Mouse (Mus musculus) embryo, embryonic 9.5 days (tissue): ENCODE data around the gene Foxq1.

Experiments used
- DNase-seq: peaks from one replicate; pipeline ENCODE4 v3.0.0-alpha.2; 2017; ENCODE audit errors: extremely low spot score

The Foxq1 gene

GRCm38 (mm10) chr13:31572806-31573508, 17.0 kb downstream of the Foxq1 start:
- no peak for DNase-seq

GRCm38 (mm10) chr13:31574627-31575026, 18.7 kb downstream of the Foxq1 start:
- DNase-seq = no peak

DNA sequence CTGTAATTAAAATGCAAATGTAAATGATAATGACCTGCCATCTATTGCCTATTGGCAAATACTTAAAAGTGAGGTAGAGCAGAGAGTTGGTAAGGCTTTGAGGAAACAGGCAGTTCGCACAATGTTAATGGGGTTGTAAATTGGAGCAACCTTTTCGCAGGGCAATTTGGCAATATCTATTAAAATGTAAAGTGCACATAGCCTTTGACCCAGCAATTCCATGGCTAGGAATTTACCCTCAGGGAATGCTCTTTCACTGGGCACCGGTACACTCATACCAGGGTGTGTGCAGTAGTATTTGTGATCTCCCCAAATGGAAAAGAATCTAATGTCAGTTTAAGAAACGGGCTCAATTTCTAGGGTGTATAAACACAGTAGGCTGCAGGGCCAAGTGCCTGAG, 20.8 kb downstream of the Foxq1 start:
- no peak for DNase-seq

- peak; percentile 20 for DNase-seq
Measured at GRCm38 (mm10) chr13:31577576-31577975, 21.6 kb downstream of the Foxq1 start.

GRCm38 (mm10) chr13:31578389-31578788, 22.5 kb downstream of the Foxq1 start:
- no peak for DNase-seq

- DNase-seq = no peak
Measured at GRCm38 (mm10) chr13:31579866-31580265, 23.9 kb downstream of the Foxq1 start.

DNA sequence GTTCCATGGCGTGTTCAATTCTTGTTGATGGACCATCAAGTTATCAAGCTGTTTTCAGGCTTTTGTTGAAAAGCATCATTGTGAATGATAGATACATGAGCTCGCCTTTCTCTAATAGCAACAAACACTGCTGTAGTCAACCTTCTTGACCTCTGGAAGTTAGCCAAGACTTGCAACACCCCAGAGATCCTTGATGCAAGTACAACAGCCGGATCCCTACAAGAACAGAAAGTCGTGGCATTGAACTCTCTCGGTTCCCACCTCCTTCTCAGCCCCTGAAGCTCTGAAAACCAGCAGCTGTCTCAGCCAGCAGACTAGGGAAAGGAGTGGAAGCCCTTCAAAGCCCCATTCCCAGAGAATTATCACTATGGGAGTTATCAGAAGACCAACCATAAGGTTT, 31.4 kb downstream of the Foxq1 start:
- DNase-seq = no peak

DNA sequence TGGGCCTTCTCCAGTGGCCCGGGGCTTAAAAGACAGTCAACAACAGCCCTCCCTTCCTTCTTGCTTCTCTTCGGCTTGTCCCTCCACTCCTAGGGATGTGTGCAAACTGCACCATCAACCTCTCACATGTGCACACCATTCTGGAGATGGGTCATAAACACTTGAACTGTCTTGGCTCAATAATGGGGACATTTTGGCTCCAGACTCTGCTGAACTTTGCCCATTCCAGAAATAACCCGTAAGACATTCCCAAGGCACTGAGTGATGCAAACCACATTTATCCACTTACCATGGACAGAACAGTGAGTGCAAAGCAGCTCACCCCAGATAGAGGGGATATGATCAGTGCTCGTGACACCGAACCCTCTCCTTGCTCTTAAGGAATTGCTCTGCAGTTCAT, 43.6 kb downstream of the Foxq1 start:
- no peak for DNase-seq

GRCm38 (mm10) chr13:31603964-31604363, 48.0 kb downstream of the Foxq1 start:
- no peak for DNase-seq
